Mouse (Mus musculus) inflammation-experienced regulatory T-cells, adult 6 months (primary cell): ENCODE measurements around the gene Rbm4b. TPM values are rescaled to one million over a fixed set of nuclear protein-coding genes. Genes with fewer than 3 reads are reported as not detected.
A peak's percentile ranks its signal among the peaks of the same experiment; 100 is the strongest.
"Not testable (repeated sequence)": the region's sequence is repeated elsewhere in the genome, so short reads cannot be mapped to it uniquely, and the experiment has no call there.

Experiments used
- ATAC-seq: one replicate; pipeline ENCODE4 v1.8.0; 2017
- polyA plus RNA-seq, 3 experiments: library from polyadenylated mRNA; unstranded; fragments of 100-300 nt; shearing (Covaris generic); gene quantifications; one replicate each; pipeline ENCODE4 v1.2.1; 2017

Rbm4b gene
- polyA plus RNA-seq, 3 experiments from 2014 or later = 59.9 to 134 (median 96.8) TPM

GRCm38 (mm10) chr19:4811063-4811908 is 55.0 kb downstream of the Rbm4b start, which contains the start of the genes Gm21992 and Rbm14:
TSS of gene Gm21992 (minus strand) at chr19:4811612.
TSS of gene Rbm14 (minus strand) at chr19:4811634.
- peak; percentile 97 for ATAC-seq

GRCm38 (mm10) chr19:4811909-4812242 is 55.6 kb downstream of the Rbm4b start:
- no peak for ATAC-seq

GRCm38 (mm10) chr19:4812334-4812949 is 56.1 kb downstream of the Rbm4b start:
- not testable (repeated sequence) for ATAC-seq

GRCm38 (mm10) chr19:4813015-4813414 is 56.7 kb downstream of the Rbm4b start:
- ATAC-seq = no peak

Other genes with a start within 250 kb of the Rbm4b start
- 1 to 10 TPM in 1 of 3 experiments, under 1 TPM in 2; 0.67 to 1.3 (median 0.69) TPM for gene Pcx, start 246.0 kb upstream of the Rbm4b start, polyA plus RNA-seq
- gene Lrfn4, start 140.8 kb upstream of the Rbm4b start, polyA plus RNA-seq = under 1 TPM in 1 of 3 experiments, not detected in 2; 0.18 TPM
- 10 to 100 TPM; 41.4 to 48.1 (median 42.1) TPM for gene Rce1, start 130.9 kb upstream of the Rbm4b start, polyA plus RNA-seq
- not detected for gene Gm960, start 57.8 kb upstream of the Rbm4b start, polyA plus RNA-seq
- gene Sptbn2, start 45.3 kb upstream of the Rbm4b start, polyA plus RNA-seq = under 1 TPM in 2 of 3 experiments, not detected in 1; 0.17 to 0.20 TPM
- 10 to 100 TPM; 30.3 to 45.0 (median 35.3) TPM for gene Rbm4, start 37.4 kb downstream of the Rbm4b start, polyA plus RNA-seq
- gene Gm21992, start 55.1 kb downstream of the Rbm4b start, polyA plus RNA-seq = 10 to 100 TPM; 32.0 to 43.4 (median 35.6) TPM
- 10 to 100 TPM; 18.8 to 43.7 (median 19.1) TPM for gene Rbm14, start 55.1 kb downstream of the Rbm4b start, polyA plus RNA-seq
- 10 to 100 TPM; 47.2 to 94.6 (median 80.5) TPM for gene Ccs, start 82.8 kb downstream of the Rbm4b start, polyA plus RNA-seq
- gene Ccdc87, start 82.9 kb downstream of the Rbm4b start, polyA plus RNA-seq = not detected
- 1 to 10 TPM in 2 of 3 experiments, not detected in 1; 2.2 to 5.0 TPM for gene Ctsf, start 98.6 kb downstream of the Rbm4b start, polyA plus RNA-seq
- under 1 TPM in 1 of 3 experiments, not detected in 2; 0.36 TPM for gene Actn3, start 121.4 kb downstream of the Rbm4b start, polyA plus RNA-seq
- gene Zdhhc24, start 122.2 kb downstream of the Rbm4b start, polyA plus RNA-seq = 1 to 10 TPM; 5.1 to 6.7 (median 6.7) TPM
- gene Bbs1, start 150.1 kb downstream of the Rbm4b start, polyA plus RNA-seq = 1 to 10 TPM in 1 of 3 experiments, under 1 TPM in 1, not detected in 1; 0.41 to 1.0 TPM
- gene Dpp3, start 171.8 kb downstream of the Rbm4b start, polyA plus RNA-seq = 10 to 100 TPM; 45.9 to 56.8 (median 47.7) TPM
- under 1 TPM in 1 of 3 experiments, not detected in 2; 0.39 TPM for gene Peli3, start 186.6 kb downstream of the Rbm4b start, polyA plus RNA-seq
- gene Mrpl11, start 205.7 kb downstream of the Rbm4b start, polyA plus RNA-seq = 10 to 100 TPM; 76.1 to 89.6 (median 87.7) TPM
- gene Npas4, start 233.8 kb downstream of the Rbm4b start, polyA plus RNA-seq = 1 to 10 TPM in 2 of 3 experiments, under 1 TPM in 1; 0.60 to 1.9 (median 1.4) TPM